Mouse (Mus musculus) heart, postnatal 0 days (tissue): ENCODE data around the gene Kctd21. TPM values are rescaled to one million over a fixed set of nuclear protein-coding genes. Genes with fewer than 3 reads are reported as not detected.

Experiments used
- ATAC-seq: fragments of 200-750 bp; cut with Nextera tagmentation; 2 replicates; pipeline ENCODE4 v1.8.0; 2017; ENCODE audit warnings: low read depth, moderate number of reproducible peaks, moderate library complexity; ENCODE audit not compliant: insufficient read depth
- DNase-seq: peaks from one replicate; pipeline ENCODE4 v3.0.0-alpha.2; 2016; ENCODE audit warnings: low spot score
- H3K27ac ChIP-seq: fragments of 300-500 bp; sonication (generic); 2 replicates; pipeline ENCODE4 v1.5.1; 2014; ENCODE audit warnings: low read depth, mild to moderate bottlenecking
- H3K27me3 ChIP-seq: fragments of 300-500 bp; sonication (generic); 2 replicates; pipeline ENCODE4 v1.6.1; 2014; ENCODE audit warnings: low read length, mixed read lengths; ENCODE audit not compliant: control insufficient read depth, insufficient read depth
- H3K36me3 ChIP-seq: fragments of 300-500 bp; sonication (generic); replicated peaks from 2 replicates; pipeline ENCODE4 v1.6.1; 2014; ENCODE audit warnings: low read length, mixed read lengths; ENCODE audit not compliant: control insufficient read depth, insufficient read depth
- H3K4me1 ChIP-seq: fragments of 300-500 bp; sonication (generic); 2 replicates; pipeline ENCODE4 v1.6.1; 2014; ENCODE audit warnings: antibody characterized with exemption; ENCODE audit not compliant: control insufficient read depth, insufficient read depth
- H3K4me2 ChIP-seq: fragments of 300-500 bp; sonication (generic); 2 replicates; pipeline ENCODE4 v1.6.1; 2014; ENCODE audit warnings: low read depth, mild to moderate bottlenecking, low read length, moderate library complexity
- H3K4me3 ChIP-seq: fragments of 300-500 bp; sonication (generic); 2 replicates; pipeline ENCODE4 v1.5.1; 2014; ENCODE audit warnings: low read depth, low read length
- H3K9ac ChIP-seq: fragments of 300-500 bp; sonication (generic); replicated peaks from 2 replicates; pipeline ENCODE4 v1.6.1; 2014; ENCODE audit warnings: low read depth, low read length, mixed read lengths
- H3K9me3 ChIP-seq: fragments of 300-500 bp; sonication (generic); replicated peaks from 2 replicates; pipeline ENCODE4 v1.6.1; 2016; ENCODE audit warnings: low read length; ENCODE audit not compliant: control insufficient read depth
- CTCF ChIP-seq: IDR thresholded peaks from 2 replicates; pipeline ENCODE4 v1.5.1; 2016; ENCODE audit warnings: antibody characterized with exemption, control low read depth, low read depth
- EP300 ChIP-seq: IDR thresholded peaks from 2 replicates; pipeline ENCODE4 v1.6.1; 2016; ENCODE audit warnings: antibody characterized with exemption, low read depth
- WGBS: fragments of 180-500 bp; shearing (Covaris S2); extraction: QIAGEN DNeasy Blood & Tissue Kit; methylation state at CpG from one replicate; pipeline ENCODE4 v1.1.7; 2014; 5-methylcytosine and 5-hydroxymethylcytosine counted together
- polyA plus RNA-seq: library from polyadenylated mRNA; unstranded; fragments of >200 nt; fragmentation: Nextera tagmentation; extraction: Ambion mirVana; gene quantifications from 2 replicates; pipeline ENCODE4 v1.2.1, GENCODE M21; 2015
- total RNA-seq: library from RNA; depleted of rRNA; stranded (reverse); fragments of >200 nt; gene quantifications from 2 replicates; pipeline ENCODE4 v1.2.3, GENCODE M21; 2014; ENCODE audit warnings: low replicate concordance

The Kctd21 gene
- total and polyA plus RNA-seq, 2 experiments from 2014 or later: 1.9 to 3.4 TPM

DNA sequence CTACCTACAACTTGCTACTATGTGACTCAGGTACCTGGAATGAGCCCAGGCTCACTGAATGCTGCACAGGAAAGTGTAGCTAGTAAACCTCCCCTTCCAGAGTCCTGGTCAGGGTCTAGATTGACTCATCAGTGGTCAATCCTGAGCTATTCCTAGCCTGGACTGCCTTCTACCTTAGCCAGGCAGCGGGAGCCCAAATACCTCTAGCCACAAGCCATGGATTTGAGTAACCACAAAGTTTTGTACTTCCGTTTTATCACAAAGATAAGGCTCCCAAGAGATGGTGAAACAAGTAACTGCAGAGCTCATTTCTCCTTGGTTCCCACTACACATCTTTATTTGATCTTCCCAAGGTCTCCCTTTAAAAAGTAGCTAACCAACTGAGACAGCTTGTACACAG, 31.2 kb upstream of the Kctd21 start:
- TF ChIP-seq EP300: no peak
- TF ChIP-seq CTCF: no peak
- Histone ChIP-seq H3K27me3 (no peaks in the 10 kb centered on the region), H3K4me1 (no peaks in the 10 kb centered on the region), H3K4me3 (no peak overlapping the region), H3K36me3 (peaks cover 67% of the 10 kb centered on the region), H3K9ac (no peak overlapping the region), H3K27ac (no peak overlapping the region), H3K4me2 (no peak overlapping the region), H3K9me3 (no peaks in the 10 kb centered on the region)
- DNase-seq (no peak), ATAC-seq (no peak)
- WGBS: 61% methylated on average over 2 of the region's 2 CpGs

DNA sequence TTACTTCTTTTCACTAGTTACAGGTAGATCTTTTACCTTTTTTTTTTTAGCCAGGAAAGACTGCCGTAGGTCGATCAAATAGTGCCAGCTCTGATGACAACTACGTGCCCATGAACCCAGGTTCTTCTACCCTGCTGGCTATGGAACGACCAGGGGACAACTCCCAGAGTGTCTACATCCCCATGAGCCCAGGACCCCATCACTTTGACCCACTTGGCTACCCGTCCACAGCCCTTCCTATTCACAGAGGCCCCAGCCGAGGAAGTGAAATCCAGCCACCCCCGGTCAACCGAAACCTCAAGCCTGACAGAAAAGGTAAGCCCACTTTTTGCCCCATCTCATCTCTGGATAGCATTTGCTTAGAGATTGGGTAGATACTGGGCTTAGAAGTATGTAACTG, 30.8 kb upstream of the Kctd21 start:
- H3K9me3 ChIP-seq: no peaks in the 10 kb centered on the region
- H3K27ac ChIP-seq: no peak overlapping the region
- H3K36me3 ChIP-seq: peaks cover 72% of the 10 kb centered on the region
- no peak overlapping the region for H3K4me3 ChIP-seq
- ATAC-seq (no peak), DNase-seq (no peak)
- H3K4me2 ChIP-seq: no peak overlapping the region
- H3K27me3 ChIP-seq: no peaks in the 10 kb centered on the region
- no peak overlapping the region for H3K9ac ChIP-seq
- no peaks in the 10 kb centered on the region for H3K4me1 ChIP-seq
- 86% methylated on average over 8 of the region's 8 CpGs for WGBS
- no peak for TF ChIP-seq CTCF
- no peak for TF ChIP-seq EP300

DNA sequence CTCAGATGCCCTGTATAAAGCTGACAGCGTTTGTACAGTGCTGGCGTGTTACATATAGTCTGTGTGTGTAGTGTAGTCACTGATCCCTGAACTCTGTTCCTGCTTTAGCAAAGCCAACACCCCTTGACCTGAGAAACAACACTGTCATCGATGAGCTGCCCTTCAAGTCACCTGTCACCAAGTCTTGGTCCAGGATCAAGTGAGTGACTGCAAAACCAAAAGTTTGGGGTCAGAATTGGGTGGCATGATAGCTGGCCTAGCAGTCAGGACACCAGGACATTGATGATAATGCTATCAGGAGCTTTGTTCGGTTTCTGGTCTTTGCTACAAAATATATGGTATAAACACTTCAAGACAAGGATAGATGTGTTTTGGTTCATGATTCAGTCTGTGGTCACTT, 29.9 kb upstream of the Kctd21 start:
- ATAC-seq (no peak), DNase-seq (no peak)
- WGBS: 83% methylated on average over 4 of the region's 4 CpGs
- H3K36me3 ChIP-seq: peaks cover 80% of the 10 kb centered on the region
- H3K9ac ChIP-seq: no peak overlapping the region
- H3K9me3 ChIP-seq: no peaks in the 10 kb centered on the region
- no peaks in the 10 kb centered on the region for H3K4me1 ChIP-seq
- H3K4me3 ChIP-seq: no peak overlapping the region
- TF ChIP-seq CTCF (no peak), EP300 (no peak)
- no peak overlapping the region for H3K27ac ChIP-seq
- H3K27me3 ChIP-seq: no peaks in the 10 kb centered on the region
- no peak overlapping the region for H3K4me2 ChIP-seq

DNA sequence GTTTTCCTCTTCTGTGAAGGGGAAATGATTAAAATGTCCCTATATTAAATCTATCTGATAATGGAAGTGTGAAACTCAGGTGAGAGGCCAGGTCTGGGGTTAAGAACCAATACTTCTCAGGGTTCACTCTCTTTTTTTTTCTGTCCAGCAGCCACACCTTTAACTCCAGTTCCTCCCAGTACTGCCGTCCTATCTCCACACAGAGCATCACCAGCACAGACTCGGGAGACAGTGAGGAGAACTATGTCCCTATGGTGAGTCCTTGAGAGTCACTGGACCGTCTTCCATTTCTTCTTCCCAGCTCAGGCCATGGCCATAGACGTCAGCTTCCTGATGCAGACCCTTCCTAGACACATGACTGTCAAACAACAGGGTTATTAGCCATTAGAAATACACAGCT, 29.3 kb upstream of the Kctd21 start:
- no peak overlapping the region for H3K9ac ChIP-seq
- no peak overlapping the region for H3K4me2 ChIP-seq
- no peak overlapping the region for H3K27ac ChIP-seq
- no peaks in the 10 kb centered on the region for H3K9me3 ChIP-seq
- H3K36me3 ChIP-seq: peaks cover 86% of the 10 kb centered on the region
- no peak overlapping the region for H3K4me3 ChIP-seq
- H3K27me3 ChIP-seq: no peaks in the 10 kb centered on the region
- WGBS: 83% methylated on average over 4 of the region's 4 CpGs
- DNase-seq (no peak), ATAC-seq (no peak)
- TF ChIP-seq CTCF (no peak), EP300 (no peak)
- H3K4me1 ChIP-seq: no peaks in the 10 kb centered on the region

DNA sequence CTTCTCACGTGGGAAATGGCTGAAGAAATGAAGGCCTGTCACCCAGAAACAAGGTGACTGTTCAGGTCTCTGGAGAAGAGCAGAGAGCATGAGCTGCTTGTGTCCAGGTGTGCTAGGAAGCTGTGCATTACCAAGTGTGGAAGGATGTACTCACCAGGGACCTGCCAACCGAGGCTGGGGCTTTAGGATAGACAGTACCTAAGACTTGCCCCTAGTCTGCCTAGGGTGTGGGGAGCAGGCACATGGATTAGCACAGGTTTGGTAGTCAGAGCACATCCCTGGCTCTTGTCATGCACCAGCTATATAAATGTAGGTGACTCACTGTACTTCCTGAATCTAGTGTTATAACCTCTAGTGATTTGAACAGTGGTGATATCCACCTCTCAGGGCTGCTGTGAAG, 28.5 kb upstream of the Kctd21 start:
- Histone ChIP-seq H3K4me3 (no peak overlapping the region), H3K27ac (no peak overlapping the region), H3K36me3 (peaks cover 92% of the 10 kb centered on the region), H3K27me3 (no peaks in the 10 kb centered on the region), H3K4me2 (no peak overlapping the region), H3K4me1 (no peaks in the 10 kb centered on the region), H3K9ac (no peak overlapping the region), H3K9me3 (no peaks in the 10 kb centered on the region)
- no peak for DNase-seq
- no peak for ATAC-seq
- TF ChIP-seq EP300 (no peak), CTCF (no peak)
- 79% methylated on average over 2 of the region's 2 CpGs for WGBS

DNA sequence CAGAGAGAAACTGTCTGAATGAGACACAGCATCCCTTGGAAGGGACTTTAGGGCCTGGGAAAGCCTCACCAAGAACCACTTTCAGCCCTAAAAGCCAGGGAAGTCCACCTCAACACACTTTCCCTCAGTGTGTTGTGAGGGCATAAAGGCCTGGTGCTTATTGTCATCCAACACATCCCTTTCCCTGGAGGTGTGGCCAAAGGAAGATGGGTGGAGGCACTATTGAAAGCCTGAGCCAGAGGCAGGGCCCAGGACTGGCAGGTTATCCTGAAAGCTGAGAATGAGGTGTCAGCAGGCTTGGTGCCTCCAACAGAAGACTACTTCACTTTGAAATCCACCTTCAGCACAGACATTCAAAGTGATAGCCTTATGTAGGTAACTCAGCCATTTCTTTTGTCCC, 27.7 kb upstream of the Kctd21 start:
- Histone ChIP-seq H3K9me3 (no peaks in the 10 kb centered on the region), H3K27me3 (no peaks in the 10 kb centered on the region), H3K4me1 (no peaks in the 10 kb centered on the region), H3K9ac (no peak overlapping the region), H3K4me3 (no peak overlapping the region), H3K4me2 (no peak overlapping the region), H3K27ac (no peak overlapping the region), H3K36me3 (peaks cover 93% of the 10 kb centered on the region)
- ATAC-seq: no peak
- TF ChIP-seq CTCF (no peak), EP300 (no peak)
- no peak for DNase-seq
